Mouse (Mus musculus): ENCODE data around the gene Tnfrsf17.
"Not testable (repeated sequence)": the region's sequence is repeated elsewhere in the genome, so short reads cannot be mapped to it uniquely, and the experiment has no call there.

Gene Tnfrsf17

DNA sequence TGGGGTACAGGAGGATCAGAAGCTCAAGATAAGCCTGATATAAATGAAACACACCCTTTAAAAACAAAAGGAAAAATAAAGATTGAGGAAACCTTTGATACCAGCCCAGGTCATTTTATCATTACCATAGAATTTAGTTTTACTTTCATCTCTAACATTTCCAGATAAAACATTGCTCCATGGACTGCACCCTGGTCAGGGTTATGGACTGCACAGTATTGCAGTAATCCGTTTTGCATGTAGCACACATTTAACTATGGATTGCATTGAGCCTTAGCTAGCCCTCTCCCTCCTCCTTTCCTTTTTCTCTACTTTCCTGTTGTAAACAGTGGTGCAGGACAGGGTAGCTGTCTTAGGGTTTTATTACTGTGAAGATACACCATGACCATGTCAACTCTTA is 17.4 kb downstream of the Tnfrsf17 start:
- DNase-seq (ENCODE audit: low spot score in 2 of 2): no peak

GRCm38 (mm10) chr16:11343292-11343815 is 29.7 kb downstream of the Tnfrsf17 start:
- DNase-seq (ENCODE audit: low spot score in 2 of 2): no peak

DNA sequence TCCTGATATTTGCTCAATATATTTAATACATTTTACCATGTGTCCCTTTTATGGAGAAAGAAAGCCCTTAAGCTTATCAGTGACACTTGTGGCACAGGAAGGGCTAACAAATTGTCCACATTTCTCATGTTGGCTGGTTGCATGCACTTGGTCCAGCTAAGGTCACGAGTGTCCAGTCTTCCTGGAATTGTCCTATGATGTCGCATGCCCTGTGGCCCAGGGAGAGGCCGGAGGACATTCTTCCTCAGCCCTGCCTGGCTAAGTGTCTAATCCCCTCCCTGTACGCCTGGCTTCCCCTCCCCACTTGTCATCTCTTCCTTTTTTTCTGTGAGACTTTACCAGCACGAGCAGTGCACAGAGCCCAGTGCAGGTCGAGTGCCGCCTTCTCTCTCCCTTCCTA is 38.3 kb downstream of the Tnfrsf17 start:
- DNase-seq (ENCODE audit: low spot score in 2 of 2): no peak

DNA sequence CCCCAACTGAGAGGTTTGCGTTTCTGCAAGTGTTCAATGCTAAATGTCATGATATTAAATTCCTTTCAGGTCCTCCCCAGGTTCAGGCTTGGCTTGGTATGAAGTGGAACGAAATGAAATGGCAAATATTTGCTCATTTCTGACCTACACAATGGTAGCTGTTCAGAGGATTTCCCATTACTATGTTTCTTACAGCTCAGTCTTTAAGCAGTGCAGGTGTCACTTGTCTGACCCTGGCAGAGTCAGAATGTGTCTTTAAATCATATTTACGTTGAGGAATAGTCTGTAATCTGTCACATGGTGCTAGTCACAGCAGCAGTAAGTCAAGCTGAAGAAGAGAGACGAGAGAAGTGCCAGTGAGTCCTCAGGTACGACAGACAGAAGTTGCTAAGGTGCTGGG is 45.6 kb downstream of the Tnfrsf17 start:
- no peak for DNase-seq (ENCODE audit: low spot score in 2 of 2)

GRCm38 (mm10) chr16:11359919-11360318 is 46.3 kb downstream of the Tnfrsf17 start:
- no peak for DNase-seq (ENCODE audit: low spot score in 2 of 2)

- not testable (repeated sequence) for DNase-seq (ENCODE audit: low spot score in 2 of 2)
These were observed 47.0 kb downstream of the Tnfrsf17 start for GRCm38 (mm10) chr16:11360576-11360975.

GRCm38 (mm10) chr16:11365626-11366025 is 52.0 kb downstream of the Tnfrsf17 start:
- DNase-seq (ENCODE audit: low spot score in 2 of 2): no peak

DNA sequence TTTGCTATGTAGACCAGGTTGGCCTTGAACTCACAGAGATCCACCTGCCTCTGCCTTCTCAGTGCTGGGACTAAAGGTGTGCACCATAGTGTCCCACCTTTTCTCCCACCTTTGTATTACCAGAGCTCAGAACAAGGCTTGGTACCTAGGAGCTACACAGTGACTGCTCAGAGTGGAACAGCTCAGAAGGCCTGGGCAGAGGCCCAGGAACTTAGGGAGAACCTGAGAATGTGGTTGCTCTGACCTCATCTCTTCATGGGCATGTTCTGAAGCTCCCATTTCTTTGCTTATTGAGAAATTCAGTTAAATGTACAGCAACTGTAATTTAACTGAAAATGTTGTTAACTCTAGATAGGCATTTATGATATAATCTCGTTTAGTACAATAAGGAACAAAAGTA is 53.2 kb downstream of the Tnfrsf17 start:
- DNase-seq (ENCODE audit: low spot score in 2 of 2): no peak

GRCm38 (mm10) chr16:11368412-11368811 is 54.8 kb downstream of the Tnfrsf17 start:
- DNase-seq (ENCODE audit: low spot score in 2 of 2): no peak

DNA sequence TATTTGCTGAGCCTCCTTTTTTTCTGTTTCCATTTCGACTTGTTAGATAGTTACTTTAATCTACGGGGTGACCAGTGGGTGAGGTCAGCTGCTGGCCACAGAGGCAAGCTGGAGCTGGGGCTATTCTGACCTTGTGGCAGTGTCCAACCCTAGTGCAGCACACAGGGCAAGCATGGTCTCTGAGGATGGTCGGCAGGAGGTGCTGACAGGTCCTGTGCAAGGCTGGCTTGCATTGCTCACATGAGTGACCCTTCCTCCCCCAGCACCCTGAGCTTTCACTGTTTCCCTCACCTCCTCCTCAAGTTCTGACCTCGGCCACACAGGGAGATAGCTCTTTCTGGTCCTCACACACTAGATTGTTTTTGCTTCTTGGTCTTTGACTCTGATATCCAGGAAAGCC is 55.5 kb downstream of the Tnfrsf17 start:
- DNase-seq (ENCODE audit: low spot score in 2 of 2): no peak

GRCm38 (mm10) chr16:11369642-11370041 is 56.0 kb downstream of the Tnfrsf17 start:
- no peak for DNase-seq (ENCODE audit: low spot score in 2 of 2)
